Mouse (Mus musculus) central nervous system, embryonic 18 days (tissue): ENCODE measurements around the gene H2-Eb1. TPM values are rescaled to one million over a fixed set of nuclear protein-coding genes. Genes with fewer than 3 reads are reported as not detected.

Source experiments
- polyA plus RNA-seq: library from polyadenylated mRNA; depleted of rRNA; stranded (reverse); fragments of >200 nt; gene quantifications from 2 replicates; pipeline ENCODE4 v1.2.3, GENCODE M21; 2012; rRNA removed

The H2-Eb1 gene
- 1.8 and 1.9 TPM in 2 replicates for polyA plus RNA-seq

GRCm38 (mm10) chr17:34305380-34306030 is at the start of gene H2-Eb1:
Gene H2-Eb1, plus strand, starts transcription at chr17:34305867.

DNA sequence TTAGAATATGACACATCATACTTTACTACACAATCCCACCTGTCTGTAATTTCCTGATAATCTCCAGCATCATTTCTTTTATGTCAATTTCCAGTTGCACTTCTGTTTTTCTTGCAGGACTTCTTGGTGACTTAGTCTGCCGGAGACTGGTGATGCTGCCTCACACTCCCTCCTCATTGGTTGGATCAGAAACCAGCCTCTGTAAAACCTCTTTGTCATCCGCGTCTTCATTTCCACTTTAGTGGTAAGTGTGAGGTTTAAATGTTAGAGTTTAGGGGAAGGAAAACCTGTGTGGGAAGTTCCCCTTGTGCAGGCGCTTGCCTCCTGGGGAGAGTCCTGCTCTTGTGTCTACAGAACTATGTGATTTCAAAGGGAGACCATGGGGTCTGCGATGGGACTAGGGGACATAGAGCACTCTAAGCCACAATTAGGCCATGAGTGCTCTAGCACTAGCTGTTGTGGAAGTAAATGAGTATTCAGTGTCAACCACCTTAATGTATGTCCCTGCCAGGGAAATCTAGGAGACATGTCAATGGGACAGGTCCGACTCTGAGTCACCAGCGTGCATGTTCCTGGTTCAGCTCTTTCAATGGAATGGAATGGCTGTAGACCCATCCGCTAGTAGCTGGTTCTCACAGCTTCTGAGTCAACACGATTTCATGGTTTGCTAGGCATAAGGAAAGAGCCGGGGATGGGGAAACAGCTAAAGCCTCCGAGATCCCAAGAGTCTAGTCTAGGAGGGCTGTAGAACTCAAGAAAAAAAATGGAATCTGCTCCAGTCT is 47.9 kb upstream of the H2-Eb1 start, which contains the start of gene H2-Ab1:
TSS of gene H2-Ab1 (plus strand) at position 96 of the 782 bp plus-strand sequence.

GRCm38 (mm10) chr17:34287648-34288047 is 18.0 kb upstream of the H2-Eb1 start, which contains the start of gene H2-Aa:
Gene H2-Aa, minus strand, starts transcription at chr17:34287823.

GRCm38 (mm10) chr17:34325436-34325835 is 19.8 kb downstream of the H2-Eb1 start, which contains the start of gene H2-Eb2:
Gene H2-Eb2, plus strand, starts transcription at chr17:34325665.

GRCm38 (mm10) chr17:34354539-34354938 is 48.9 kb downstream of the H2-Eb1 start, which contains the start of gene Btnl2:
Gene Btnl2, plus strand, starts transcription at chr17:34354822.

Other genes starting within 250 kb of the H2-Eb1 start
- 0.06 and 0.19 TPM in 2 replicates for gene H2-Oa, start 213.5 kb upstream of the H2-Eb1 start, polyA plus RNA-seq
- gene H2-DMa, start 186.3 kb upstream of the H2-Eb1 start, polyA plus RNA-seq: 15.7 and 16.4 TPM in 2 replicates
- gene Brd2, start 183.2 kb upstream of the H2-Eb1 start, polyA plus RNA-seq: 144 and 169 TPM in 2 replicates
- 0.63 and 1.0 TPM in 2 replicates for gene H2-DMb2, start 162.6 kb upstream of the H2-Eb1 start, polyA plus RNA-seq
- 1.9 and 2.2 TPM in 2 replicates for gene H2-DMb1, start 152.8 kb upstream of the H2-Eb1 start, polyA plus RNA-seq
- 4.8 and 4.9 TPM in 2 replicates for gene Tap1, start 118.3 kb upstream of the H2-Eb1 start, polyA plus RNA-seq
- 1.2 and 1.5 TPM in 2 replicates for gene Psmb9, start 118.1 kb upstream of the H2-Eb1 start, polyA plus RNA-seq
- gene Psmb8, start 108.1 kb upstream of the H2-Eb1 start, polyA plus RNA-seq: 3.5 and 4.0 TPM in 2 replicates
- gene Tap2, start 102.3 kb upstream of the H2-Eb1 start, polyA plus RNA-seq: 1.9 and 2.1 TPM in 2 replicates
- gene H2-Ob, start 67.0 kb upstream of the H2-Eb1 start, polyA plus RNA-seq: 0.40 and 0.48 TPM in 2 replicates
- gene H2-Ab1, start 48.2 kb upstream of the H2-Eb1 start, polyA plus RNA-seq: 0.74 and 1.0 TPM in 2 replicates
- 0.34 and 0.47 TPM in 2 replicates for gene H2-Aa, start 18.0 kb upstream of the H2-Eb1 start, polyA plus RNA-seq
- 0.04 and 0.17 TPM in 2 replicates for gene H2-Eb2, start 19.8 kb downstream of the H2-Eb1 start, polyA plus RNA-seq
- gene Btnl2, start 49.0 kb downstream of the H2-Eb1 start, polyA plus RNA-seq: not detected in 2 replicates
- not detected in 2 replicates for gene Btnl1, start 71.3 kb downstream of the H2-Eb1 start, polyA plus RNA-seq
- 7.7 and 11.5 TPM in 2 replicates for gene BC051142, start 93.0 kb downstream of the H2-Eb1 start, polyA plus RNA-seq
- gene Btnl4, start 171.5 kb downstream of the H2-Eb1 start, polyA plus RNA-seq: not detected in 2 replicates
- not detected in 2 replicates for gene Btnl6, start 211.5 kb downstream of the H2-Eb1 start, polyA plus RNA-seq